Mouse (Mus musculus): ENCODE measurements at regions not wholly inside any gene's neighbourhood (a gene's known extent, or its start where the extent isn't known, plus 50 kb on each side); places are given as distances from the start of the nearest gene placed in this dataset.
"Not testable (repeated sequence)": the region's sequence is repeated elsewhere in the genome, so short reads cannot be mapped to it uniquely, and the experiment has no call there.

DNA sequence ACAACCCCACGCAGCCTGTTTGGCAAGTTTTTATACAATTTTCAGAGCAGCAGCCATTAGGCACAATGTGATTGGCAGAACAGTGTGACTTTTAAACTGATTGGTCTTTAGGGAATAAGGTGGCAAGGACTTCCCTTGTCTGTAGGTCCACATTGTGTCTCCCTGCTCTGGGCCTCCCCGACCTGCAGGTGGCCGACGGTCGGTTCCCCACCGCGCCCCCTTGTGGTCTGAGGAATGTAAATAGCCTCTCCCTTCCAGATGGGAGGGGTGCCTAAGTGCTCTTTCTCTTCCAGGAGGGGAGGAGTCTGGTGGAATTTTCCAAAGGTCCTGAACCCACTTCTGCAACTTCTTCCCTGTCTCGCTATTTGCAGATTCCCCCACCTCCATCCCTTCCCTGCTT is 52.5 kb upstream of the Prr5 start:
- ATAC-seq (ENCODE audit: insufficient number of reproducible peaks, low FRiP score, low TSS enrichment) = not testable (repeated sequence)

DNA sequence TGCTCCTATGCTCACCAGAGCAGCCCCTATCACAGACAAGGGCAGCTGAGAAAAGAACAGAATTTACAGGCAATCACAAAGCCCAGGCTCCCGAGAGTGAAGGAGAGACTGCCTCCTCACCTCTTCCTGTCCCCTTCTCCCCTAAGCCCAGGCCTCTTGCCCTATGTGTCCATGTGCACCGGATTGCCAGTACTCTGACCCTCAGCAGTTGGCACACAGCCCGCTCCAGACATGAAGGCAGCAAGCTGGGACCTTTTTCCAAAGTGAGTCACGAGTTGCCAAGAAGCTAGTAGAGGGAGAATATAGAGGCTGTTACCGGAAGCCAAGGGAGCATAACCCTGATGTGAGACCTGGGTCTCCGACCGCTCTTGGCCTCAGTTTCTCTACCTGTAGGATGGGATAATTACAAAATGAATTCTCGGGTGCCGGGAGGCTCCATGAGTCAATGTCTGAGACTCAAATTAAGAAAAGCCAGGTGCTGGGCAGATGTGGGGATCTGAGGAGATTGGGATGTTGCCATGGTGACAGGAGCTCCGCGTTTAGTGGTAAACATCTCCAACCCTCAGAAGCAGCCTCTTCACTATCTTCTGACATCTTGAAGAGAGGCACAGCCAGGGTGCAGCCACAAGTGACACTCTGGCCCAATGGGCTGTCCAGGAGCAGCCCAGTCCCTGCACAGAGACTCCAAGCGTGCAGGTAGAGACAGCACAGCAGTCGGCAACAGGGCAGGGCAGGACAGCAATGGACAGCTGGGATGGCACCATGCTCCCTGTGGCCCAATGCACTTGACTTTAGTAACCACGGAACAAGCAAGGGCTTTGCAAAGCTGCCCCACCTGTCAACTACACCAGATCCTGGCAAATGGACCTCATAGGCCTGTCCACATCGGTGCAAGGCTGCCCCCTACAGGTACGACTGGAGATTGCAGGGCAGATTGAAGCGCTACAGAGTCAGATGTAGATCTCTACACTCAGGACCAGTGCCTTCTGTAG is 55.6 kb upstream of the Prr5 start:
- ATAC-seq (ENCODE audit: insufficient number of reproducible peaks, low FRiP score, low TSS enrichment) = peak; percentile 77

DNA sequence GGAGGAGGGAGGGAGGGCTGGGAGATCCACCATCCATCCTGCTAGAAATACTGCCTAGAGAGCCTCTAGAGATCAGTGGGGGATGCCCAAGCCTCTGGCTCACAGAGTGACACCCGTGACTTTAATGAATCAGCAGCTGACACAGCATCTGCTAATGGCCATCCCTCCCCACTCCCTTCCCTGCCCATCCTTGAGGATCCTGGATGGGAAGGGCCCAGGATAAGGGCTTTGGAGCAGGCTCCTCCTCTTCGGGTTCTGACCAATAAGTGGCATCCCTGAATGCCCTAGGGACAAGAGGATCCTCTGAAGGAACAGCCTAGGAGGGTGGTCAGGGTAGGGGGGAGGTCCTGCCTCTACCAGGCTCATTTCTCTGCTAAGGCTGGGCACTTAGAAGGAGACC is 55.3 kb upstream of the Rtl6 start:
- no peak for ATAC-seq (ENCODE audit: insufficient number of reproducible peaks, low FRiP score, low TSS enrichment)

DNA sequence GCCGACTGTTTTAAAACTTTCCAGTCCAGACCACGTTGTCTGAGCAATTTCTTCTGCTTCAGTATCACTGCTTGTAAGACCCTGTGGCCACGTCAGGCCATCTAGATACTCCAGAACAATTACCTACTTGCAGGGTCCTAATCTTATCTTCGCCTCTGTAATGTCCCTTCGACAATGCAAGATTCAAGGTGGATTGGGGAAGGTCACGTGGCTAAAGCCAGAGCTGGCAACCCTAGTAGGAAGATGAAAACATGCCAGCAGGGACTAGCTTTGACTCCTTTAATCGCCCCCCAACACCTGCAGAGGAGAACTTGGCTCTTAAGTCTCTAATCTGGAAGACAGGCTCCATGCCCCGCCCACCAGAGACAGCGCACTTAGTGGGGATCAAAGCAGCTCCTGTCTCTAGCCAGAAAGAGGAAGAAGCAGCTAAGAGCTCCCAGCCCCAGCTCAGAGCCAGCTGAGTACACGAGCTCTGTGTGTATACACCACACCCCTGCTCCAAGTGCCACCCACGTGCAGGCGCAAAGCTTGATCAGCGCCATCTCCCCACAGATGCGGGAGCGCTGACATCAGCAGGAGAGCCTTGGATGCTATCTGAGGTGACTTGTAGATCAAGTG is 52.3 kb upstream of the Rtl6 start:
- ATAC-seq (ENCODE audit: insufficient number of reproducible peaks, low FRiP score, low TSS enrichment) = no peak

DNA sequence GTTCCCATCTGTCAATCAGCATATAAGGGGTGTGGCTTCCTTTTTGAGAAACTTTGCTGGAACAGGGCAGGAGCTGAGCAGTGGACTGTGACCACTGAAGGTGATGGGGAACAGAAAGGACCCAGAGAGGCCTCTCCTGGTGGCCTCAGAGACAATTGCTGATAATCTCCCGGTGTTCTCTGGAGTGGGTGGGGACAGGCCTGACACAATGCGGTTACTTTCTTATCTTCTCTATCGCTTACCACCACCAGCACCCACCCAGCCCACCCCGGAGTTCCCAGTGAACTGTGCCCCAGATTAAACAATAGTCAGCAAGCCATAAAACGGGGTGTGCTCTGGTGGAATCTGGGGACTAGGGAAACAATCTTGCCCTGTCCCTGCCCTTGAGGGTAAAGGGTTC is 51.4 kb upstream of the Rtl6 start:
- ATAC-seq (ENCODE audit: insufficient number of reproducible peaks, low FRiP score, low TSS enrichment) = no peak

All from cerebellum, adult (tissue).